Mouse (Mus musculus) layer of hippocampus, adult 9-10 months (tissue): Measurements from ENCODE around the gene Unc45a.
"Not testable (repeated sequence)": the region's sequence is repeated elsewhere in the genome, so short reads cannot be mapped to it uniquely, and the experiment has no call there.

Source experiments
- DNase-seq: peaks from one replicate; pipeline ENCODE4 v3.0.0; 2022; ENCODE audit warnings: low spot score

Unc45a gene

GRCm38 (mm10) chr7:80325292-80325868 lies 15.4 kb downstream of the Unc45a start:
- DNase-seq, result no peak

- DNase-seq, result not testable (repeated sequence)
These were observed 16.0 kb downstream of the Unc45a start for GRCm38 (mm10) chr7:80324816-80325119.

GRCm38 (mm10) chr7:80324043-80324815 lies 16.6 kb downstream of the Unc45a start, which contains the start of gene Rccd1:
Gene Rccd1, minus strand, starts transcription at chr7:80324454.
- peak; percentile 88 for DNase-seq

GRCm38 (mm10) chr7:80323336-80323735 lies 17.5 kb downstream of the Unc45a start:
- no peak for DNase-seq

- no peak for DNase-seq
These were observed 20.8 kb downstream of the Unc45a start for GRCm38 (mm10) chr7:80319846-80320496.

GRCm38 (mm10) chr7:80318670-80319069 lies 22.1 kb downstream of the Unc45a start:
- no peak for DNase-seq

- DNase-seq, result no peak
These were observed 23.2 kb downstream of the Unc45a start for GRCm38 (mm10) chr7:80317439-80318115.

GRCm38 (mm10) chr7:80315733-80316132 lies 25.1 kb downstream of the Unc45a start:
- no peak for DNase-seq

GRCm38 (mm10) chr7:80310771-80311170 lies 30.0 kb downstream of the Unc45a start:
- no peak for DNase-seq

GRCm38 (mm10) chr7:80307766-80308165 lies 33.0 kb downstream of the Unc45a start:
- DNase-seq, result no peak

- DNase-seq, result no peak
These were observed 39.3 kb downstream of the Unc45a start for GRCm38 (mm10) chr7:80301522-80301921.

- DNase-seq, result no peak
These were observed 41.2 kb downstream of the Unc45a start for GRCm38 (mm10) chr7:80299568-80299967.

GRCm38 (mm10) chr7:80298754-80299153 lies 42.1 kb downstream of the Unc45a start:
- no peak for DNase-seq

GRCm38 (mm10) chr7:80297041-80297440 lies 43.8 kb downstream of the Unc45a start:
- DNase-seq, result no peak

GRCm38 (mm10) chr7:80296462-80296861 lies 44.3 kb downstream of the Unc45a start:
- DNase-seq, result no peak

GRCm38 (mm10) chr7:80294764-80295648 lies 45.8 kb downstream of the Unc45a start:
- DNase-seq, result no peak

- peak; percentile 99 for DNase-seq
These were observed 46.6 kb downstream of the Unc45a start, which contains the start of gene Prc1 for GRCm38 (mm10) chr7:80294062-80294763. Gene Prc1, plus strand, starts transcription at chr7:80294450.

GRCm38 (mm10) chr7:80287736-80288135 lies 53.1 kb downstream of the Unc45a start:
- no peak for DNase-seq

- no peak for DNase-seq
These were observed 55.1 kb downstream of the Unc45a start for GRCm38 (mm10) chr7:80285725-80286124.

- DNase-seq, result no peak
These were observed 56.4 kb downstream of the Unc45a start for GRCm38 (mm10) chr7:80284391-80284790.
